Mouse (Mus musculus): Measurements from ENCODE around the gene Tm2d3. TPM values are rescaled to one million over a fixed set of nuclear protein-coding genes. Genes with fewer than 3 reads are reported as not detected.
A peak's percentile ranks its signal among the peaks of the same experiment; 100 is the strongest.

The Tm2d3 gene
- 10 to 100 TPM; 20.1 to 24.0 TPM for total RNA-seq (2021)
- long read RNA-seq, experiment 1, transcript Tm2d3-201 (5 exons, 908 nt): major isoform, 22 of 25 reads
- long read RNA-seq, experiment 1, partial matches to known transcripts: 1 of 25 reads
- long read RNA-seq, experiment 1, other reads (novel, unspliced or antisense): 2 of 25 reads
- long read RNA-seq, experiment 2, transcript Tm2d3-201 (5 exons, 908 nt): major isoform, 10 of 14 reads
- long read RNA-seq, experiment 2, partial matches to known transcripts: 1 of 14 reads
- long read RNA-seq, experiment 2, other reads (novel, unspliced or antisense): 2 of 14 reads

GRCm38 (mm10) chr7:65690869-65691268 is at the start of gene Tm2d3:
Tm2d3 (plus strand) TSS chr7:65691169.
- DNase-seq: no peak

- DNase-seq: no peak
These were observed 48.3 kb upstream of the Tm2d3 start for GRCm38 (mm10) chr7:65642371-65643304.

- DNase-seq: peak in 1 of 2 experiments; percentile 16
These were observed 47.0 kb upstream of the Tm2d3 start for GRCm38 (mm10) chr7:65643861-65644421.

DNA sequence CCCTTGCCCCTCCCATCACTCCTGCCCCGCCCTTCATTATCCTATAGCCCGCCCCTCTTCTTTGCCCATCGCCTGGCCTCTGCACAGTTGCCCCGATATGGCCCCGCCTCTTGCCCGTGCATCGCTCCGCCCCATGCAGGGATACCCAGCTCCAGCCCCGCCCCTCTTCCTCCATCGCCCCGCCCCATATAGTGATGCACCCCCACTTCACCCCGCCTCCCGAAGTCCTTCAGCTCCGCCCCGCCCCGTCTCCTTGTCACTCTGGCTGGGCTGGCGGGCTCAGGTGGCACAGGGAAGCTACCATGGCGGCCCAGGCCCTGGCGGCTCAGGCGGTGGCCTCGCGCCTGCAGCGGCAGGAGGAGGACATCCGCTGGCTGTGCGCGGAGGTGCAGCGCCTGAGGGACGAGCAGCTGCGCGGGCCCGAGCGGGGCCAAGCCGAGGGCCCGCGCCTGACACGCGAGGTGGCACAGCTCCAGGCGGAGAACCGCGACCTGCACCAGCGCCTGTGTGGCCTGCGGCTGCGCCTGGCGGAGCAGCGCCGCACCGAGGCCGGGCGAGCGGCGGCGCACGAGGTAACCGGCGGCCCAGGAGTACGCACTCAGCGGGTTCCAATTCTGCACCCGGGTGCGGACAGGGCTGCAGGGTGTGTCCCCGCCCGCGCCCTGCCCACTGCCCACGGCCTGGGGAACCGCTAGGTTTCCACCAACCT is 46.2 kb upstream of the Tm2d3 start, which contains the start of gene Tarsl2:
Tarsl2 (plus strand) TSS at position 256 of the 709 bp plus-strand sequence.
- peak; percentile 95 to 97 for DNase-seq

DNA sequence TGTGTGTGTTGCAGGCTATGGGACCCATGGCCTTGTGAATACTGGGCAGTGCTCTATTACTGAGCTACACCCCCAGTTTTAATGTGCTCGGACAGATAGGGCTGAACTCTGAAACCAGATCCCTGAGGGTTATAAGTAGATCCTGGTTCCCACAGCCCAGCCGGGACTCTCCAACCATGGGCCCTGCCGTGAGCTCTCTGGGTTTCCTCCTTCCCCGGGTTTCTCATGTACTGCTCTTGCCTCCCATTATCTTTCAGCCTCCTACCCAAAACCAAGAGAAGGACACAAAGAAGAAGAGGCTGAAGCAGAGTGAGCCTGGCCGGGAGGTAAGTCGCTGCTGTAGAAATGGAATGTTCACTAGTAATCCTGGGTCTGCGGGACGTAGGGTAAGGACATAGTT is 45.0 kb upstream of the Tm2d3 start:
- DNase-seq: no peak

- DNase-seq: no peak
These were observed 40.3 kb upstream of the Tm2d3 start for GRCm38 (mm10) chr7:65650662-65651061.

DNA sequence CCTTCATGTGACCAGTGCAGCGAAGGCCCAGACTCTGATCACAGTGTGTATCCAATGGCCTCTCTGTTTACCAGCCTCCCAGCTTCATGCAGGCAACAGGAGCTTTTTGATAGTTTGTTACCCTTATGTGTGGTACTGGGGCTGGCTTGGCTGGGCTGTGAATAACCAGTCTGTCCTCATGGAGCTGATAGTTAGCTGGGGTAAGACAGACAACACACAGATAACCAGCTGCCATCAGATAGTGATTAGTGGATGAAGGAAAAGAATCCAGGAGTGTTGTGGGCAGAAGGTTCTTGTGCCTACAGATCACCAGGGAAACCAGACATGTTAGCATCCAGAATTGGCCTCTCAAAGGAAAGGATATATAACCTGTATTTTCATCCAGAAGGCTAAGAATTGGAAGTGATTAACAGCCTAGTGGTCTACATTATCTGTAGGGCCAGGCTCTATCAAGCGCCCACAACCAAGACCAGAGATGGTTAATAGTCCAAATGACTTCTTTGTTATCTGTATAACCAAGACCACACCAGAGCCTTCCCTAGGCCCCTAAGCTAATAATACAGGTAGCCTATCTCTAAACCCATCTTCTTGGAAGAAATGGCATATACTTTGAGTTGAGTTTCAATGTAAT is 33.4 kb upstream of the Tm2d3 start:
- DNase-seq: no peak

GRCm38 (mm10) chr7:65663225-65663790 is 27.7 kb upstream of the Tm2d3 start:
- no peak for DNase-seq

GRCm38 (mm10) chr7:65663886-65664285 is 27.1 kb upstream of the Tm2d3 start:
- DNase-seq: no peak

DNA sequence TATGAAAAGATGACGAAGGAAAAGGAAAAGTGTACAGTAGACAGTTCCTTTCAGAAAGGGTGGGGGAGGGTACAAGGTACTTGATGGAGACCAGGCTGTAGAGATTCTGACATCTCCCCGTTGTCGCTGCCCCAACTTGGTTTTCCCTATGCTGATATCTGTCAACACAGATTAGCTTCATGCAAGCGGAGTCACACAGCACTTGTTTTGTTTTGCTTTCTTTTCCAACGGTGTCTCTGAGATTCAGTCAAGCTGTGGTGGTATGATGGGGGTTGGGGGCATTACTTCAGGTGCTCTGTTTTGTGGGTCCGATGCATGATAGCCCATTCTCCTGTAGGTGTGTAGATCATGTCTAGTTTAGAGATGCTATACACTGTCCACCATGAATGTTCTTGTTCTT is 23.5 kb upstream of the Tm2d3 start:
- no peak for DNase-seq

GRCm38 (mm10) chr7:65678050-65678449 is 12.9 kb upstream of the Tm2d3 start:
- DNase-seq: no peak

DNA sequence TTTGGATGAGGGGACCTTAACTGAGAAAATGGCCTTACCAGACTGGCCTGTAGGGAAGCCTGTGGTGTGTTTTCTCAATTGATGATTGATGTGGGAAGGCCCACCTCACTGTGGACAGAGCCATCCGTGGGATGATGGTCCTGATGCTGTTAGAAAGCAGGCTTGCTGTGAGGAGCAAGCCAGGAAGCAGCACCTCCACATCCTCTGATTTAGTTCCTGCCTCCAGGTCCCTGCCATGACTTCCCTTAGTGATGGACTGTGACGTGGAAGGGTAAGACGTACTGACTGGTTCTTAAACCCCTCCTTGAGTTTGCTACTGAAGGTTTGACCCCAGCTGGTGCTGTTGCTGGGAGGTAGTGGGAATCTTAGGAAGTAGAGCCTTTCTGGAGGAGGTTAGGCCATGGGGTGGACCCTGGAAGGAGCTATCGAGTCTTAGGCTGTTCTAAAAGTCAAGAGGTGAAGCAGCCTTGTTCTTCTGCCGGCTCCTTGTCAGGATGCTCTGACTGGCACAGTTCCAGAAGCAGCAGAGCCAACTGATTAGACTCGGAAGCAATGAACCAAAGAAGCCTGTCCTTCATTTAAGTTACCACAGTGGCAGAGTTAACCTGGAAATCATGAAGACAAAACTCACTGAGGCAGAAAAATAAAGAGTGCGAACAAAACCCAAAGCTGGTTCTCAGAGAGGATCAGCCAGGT is 11.9 kb upstream of the Tm2d3 start:
- DNase-seq: no peak

GRCm38 (mm10) chr7:65681166-65681565 is 9.8 kb upstream of the Tm2d3 start:
- DNase-seq: no peak

GRCm38 (mm10) chr7:65684256-65684835 is 6.6 kb upstream of the Tm2d3 start:
- no peak for DNase-seq

DNA sequence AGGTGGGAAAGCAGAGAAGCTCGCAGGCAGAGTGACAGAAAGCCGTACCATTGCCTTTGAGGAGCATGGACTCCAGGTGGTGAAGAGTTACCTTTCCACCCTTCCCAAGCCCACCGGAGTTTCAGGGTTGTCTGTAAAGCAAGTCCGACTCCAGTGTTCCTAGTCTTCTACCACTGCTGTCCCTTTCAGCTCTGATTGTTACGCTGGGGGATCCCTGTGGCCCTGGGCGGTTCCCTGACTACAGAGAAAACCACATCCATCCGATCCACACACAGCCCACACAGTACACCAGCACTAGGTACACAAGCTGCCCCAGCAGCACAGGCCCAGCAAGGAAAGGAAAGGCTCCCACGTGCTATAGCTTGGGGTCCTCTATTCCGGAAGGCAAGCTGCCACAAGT is 4.3 kb upstream of the Tm2d3 start:
- no peak for DNase-seq

DNA sequence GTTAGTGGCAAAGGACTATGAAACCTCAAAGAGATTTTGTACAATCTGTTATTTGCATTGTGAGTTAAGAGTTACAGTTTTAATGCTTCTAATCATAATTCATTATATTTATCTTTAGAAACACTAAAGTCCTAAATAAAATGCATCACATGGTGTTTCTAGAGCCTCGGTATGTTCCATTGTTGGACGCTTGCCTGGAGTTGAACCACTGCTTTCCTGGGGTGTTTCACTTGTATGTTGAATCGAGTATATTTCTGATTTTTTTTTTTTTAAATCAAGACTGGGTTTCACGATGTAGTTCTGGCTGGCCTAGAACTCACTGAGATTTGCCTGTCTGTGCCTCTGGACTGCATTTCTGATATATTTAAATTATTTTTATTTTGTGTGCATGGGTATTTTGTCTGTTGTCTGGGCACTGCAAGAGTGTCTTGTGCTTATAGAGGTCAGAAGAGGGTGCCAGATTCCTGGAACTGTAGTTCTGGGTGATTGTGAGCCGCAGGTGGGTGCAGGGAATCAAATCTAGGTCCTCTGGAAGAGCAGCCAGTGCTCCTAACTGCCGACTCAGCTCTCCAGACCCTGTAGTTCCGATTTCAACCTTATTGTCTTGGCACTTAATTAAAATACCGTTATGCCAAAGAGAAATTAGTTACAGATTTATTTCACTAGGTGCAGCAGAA is 1.1 kb downstream of the Tm2d3 start:
- no peak for DNase-seq

DNA sequence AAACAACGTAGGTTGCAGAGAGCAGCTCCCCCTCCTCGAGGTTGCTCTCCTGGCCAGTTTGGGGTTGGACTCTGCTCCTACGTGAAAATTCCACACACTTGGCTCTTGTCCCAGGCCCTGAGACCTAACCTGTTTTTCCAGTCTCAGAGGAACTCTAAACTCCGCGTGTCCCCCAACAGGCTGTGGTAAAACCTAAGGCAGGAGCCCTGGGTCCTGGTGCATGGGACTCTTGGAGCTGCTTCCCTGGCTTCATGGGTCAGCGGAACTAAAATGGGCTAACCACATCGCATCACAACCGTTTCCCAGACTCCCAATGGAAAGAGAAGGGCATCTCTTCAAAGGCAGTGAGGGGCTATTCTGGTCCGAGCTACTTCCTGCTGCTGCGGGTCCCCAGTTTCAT is 1.9 kb downstream of the Tm2d3 start:
- DNase-seq: no peak

GRCm38 (mm10) chr7:65693301-65693821 is 2.4 kb downstream of the Tm2d3 start:
- DNase-seq: peak; percentile 89 to 96

DNA sequence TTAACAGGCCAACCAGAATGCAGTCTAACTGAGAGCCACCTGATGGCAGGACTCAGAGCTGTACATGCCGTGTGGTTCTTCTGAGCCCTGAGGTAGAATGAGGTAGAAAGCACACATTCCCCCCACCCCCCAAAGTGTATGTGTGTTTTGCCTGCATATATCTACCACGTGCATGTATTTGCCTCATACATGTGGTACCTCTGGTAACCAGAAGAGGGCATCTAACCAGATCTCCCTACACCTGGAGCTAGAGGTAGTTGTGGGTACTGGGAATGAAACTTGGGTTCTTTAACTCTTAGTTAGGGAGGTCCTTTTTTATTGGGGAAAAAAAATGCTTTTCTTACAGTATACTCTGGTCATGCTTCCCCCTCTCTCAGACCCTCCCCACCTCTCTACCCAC is 5.5 kb downstream of the Tm2d3 start:
- DNase-seq: no peak

DNA sequence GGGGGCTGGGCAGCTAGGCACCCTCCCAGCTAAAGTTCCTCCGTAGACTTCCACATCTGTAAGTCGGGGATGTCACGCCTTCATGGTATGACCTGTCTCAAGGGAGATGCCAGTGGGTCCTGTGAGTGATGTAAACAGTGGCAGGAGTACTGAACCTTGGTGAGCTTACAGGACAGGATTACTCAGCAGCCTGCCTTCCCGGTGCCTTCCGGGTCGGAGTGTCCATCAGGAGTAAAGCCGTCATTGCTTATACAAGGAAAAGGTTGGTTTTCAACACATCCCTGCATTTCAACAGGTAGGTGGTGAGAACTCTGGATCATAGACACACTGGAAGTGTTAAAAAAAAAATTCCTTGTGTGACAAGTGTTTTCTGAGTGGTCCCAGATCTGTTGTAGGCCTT is 11.1 kb downstream of the Tm2d3 start:
- DNase-seq: no peak

All from heart, adult 18-20 months (tissue).